In the genomic region with DNA sequence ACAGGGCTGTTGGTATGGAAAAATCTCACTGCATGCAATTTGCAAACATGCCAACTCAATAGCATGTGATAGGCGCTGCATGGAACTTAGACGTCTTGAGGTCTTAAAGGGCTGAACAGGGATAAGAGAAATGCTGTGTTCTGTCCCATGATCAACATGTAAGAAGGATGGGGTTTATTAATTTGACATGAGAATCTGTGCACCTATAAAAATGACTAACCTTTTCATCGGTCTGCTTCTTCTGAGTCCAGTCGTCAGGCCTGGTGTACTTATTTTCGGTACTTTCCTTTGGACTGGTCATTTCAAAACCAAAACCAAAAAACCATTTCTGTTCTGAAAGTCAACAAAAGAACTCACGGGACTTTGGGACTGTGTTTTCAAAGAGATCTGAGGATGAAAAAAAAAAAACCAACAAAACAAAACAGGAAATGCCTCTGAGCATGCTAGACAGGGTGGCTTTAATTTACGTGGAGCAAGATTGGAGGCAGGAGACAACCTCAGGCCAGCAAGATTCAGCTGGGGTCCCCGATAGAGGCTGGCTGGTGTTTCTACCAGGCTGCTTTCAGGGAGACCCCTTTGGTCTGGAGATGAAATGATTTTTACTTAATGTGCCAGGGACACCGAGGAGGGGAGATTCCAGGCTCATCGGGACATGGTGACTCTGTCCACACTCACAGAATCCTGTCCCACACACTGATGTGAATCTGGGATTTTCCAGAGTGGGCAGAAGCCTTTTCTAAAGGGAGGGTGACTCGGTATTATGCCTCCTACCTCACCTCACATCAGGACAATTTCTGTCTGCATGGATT, we compare ENCODE assay signal across 11 mouse cellular contexts. TPM values are rescaled to one million over a fixed set of nuclear protein-coding genes. Genes with fewer than 3 reads are reported as not detected.
DNase-seq lines count a peak whose midpoint lies in the region; ATAC-seq lines count a peak whose summit lies in the region.
"Had no signal": no experiment of that assay in that cellular context is flagged by ENCODE, and none has a peak within 500 bp of the region (broad histone marks: within the 10 kb centered on the region; RNA-seq: fewer than 3 reads in every experiment).

No protein-coding gene starts in this region.

- H3K4me2 ChIP-seq in heart, embryonic 15.5 days = peak overlapping the region; percentile 71
- H3K4me2 ChIP-seq in embryonic facial prominence, embryonic 13.5 days = peak overlapping the region; percentile 61
- peak overlapping the region; percentile 52; the same call in 1 of the 2 replicates for H3K4me2 ChIP-seq in limb, embryonic 11.5 days (ENCODE audit: low read depth, severe bottlenecking)
- peak overlapping the region; percentile 51 for H3K4me2 ChIP-seq in neural tube, embryonic 12.5 days (replicated peaks)

- no peaks in the 10 kb centered on the region for H3K9me3 ChIP-seq in heart, embryonic 15.5 days (replicated peaks)
- no peaks in the 10 kb centered on the region for H3K9me3 ChIP-seq in embryonic facial prominence, embryonic 13.5 days
- no peaks in the 10 kb centered on the region for H3K9me3 ChIP-seq in limb, embryonic 11.5 days (ENCODE audit: control insufficient read depth, low read length)
- no peaks in the 10 kb centered on the region for H3K9me3 ChIP-seq in neural tube, embryonic 12.5 days

- H3K4me3 ChIP-seq in heart, embryonic 15.5 days = peak overlapping the region; percentile 50
- H3K4me3 ChIP-seq in embryonic facial prominence, embryonic 13.5 days = peak overlapping the region; percentile 33
- H3K4me3 ChIP-seq in limb, embryonic 11.5 days (ENCODE audit: low read depth, low read length) = no peak overlapping the region
- H3K4me3 ChIP-seq in neural tube, embryonic 12.5 days = no peak overlapping the region

- no peak overlapping the region for H3K9ac ChIP-seq in heart, embryonic 15.5 days
- H3K9ac ChIP-seq in embryonic facial prominence, embryonic 13.5 days = no peak overlapping the region
- H3K9ac ChIP-seq in limb, embryonic 11.5 days (ENCODE audit: low read length) = no peak overlapping the region
- H3K9ac ChIP-seq in neural tube, embryonic 12.5 days = no peak overlapping the region

- no peak overlapping the region for H3K27ac ChIP-seq in heart, embryonic 15.5 days
- H3K27ac ChIP-seq in embryonic facial prominence, embryonic 13.5 days = no peak overlapping the region
- no peak overlapping the region for H3K27ac ChIP-seq in limb, embryonic 11.5 days (replicated peaks; ENCODE audit: low read depth, low read length)
- H3K27ac ChIP-seq in neural tube, embryonic 12.5 days = no peak overlapping the region

- peaks cover 6% of the 10 kb centered on the region; the same call in 1 of the 2 replicates for H3K4me1 ChIP-seq in heart, embryonic 15.5 days (replicated peaks)
- peaks cover 13% of the 10 kb centered on the region for H3K4me1 ChIP-seq in embryonic facial prominence, embryonic 13.5 days
- 0 out of 2 replicates have a peak, but pooled peaks cover 3% of the 10 kb centered on the region for H3K4me1 ChIP-seq in limb, embryonic 11.5 days (ENCODE audit: control insufficient read depth, insufficient read depth, low read length)
- peaks cover 12% of the 10 kb centered on the region for H3K4me1 ChIP-seq in neural tube, embryonic 12.5 days

- ATAC-seq in heart, embryonic 15.5 days (replicated peaks; ENCODE audit: insufficient number of reproducible peaks, insufficient read depth, low FRiP score, low read depth) = no peak
- ATAC-seq in embryonic facial prominence, embryonic 13.5 days (ENCODE audit: insufficient number of reproducible peaks, insufficient read depth, low FRiP score, low TSS enrichment, low read depth) = no peak
- ATAC-seq in limb, embryonic 11.5 days (ENCODE audit: insufficient number of reproducible peaks, low FRiP score, low TSS enrichment, low read depth) = no peak
- ATAC-seq in neural tube, embryonic 12.5 days (ENCODE audit: low FRiP score, low read depth) = 0 out of 2 replicates have a peak, but pooled peaks have one; percentile 5
- no peak for ATAC-seq in frontal cortex, adult (ENCODE audit: low TSS enrichment)

- DNase-seq in heart, adult 11 months = no peak
- peak; percentile 22 for DNase-seq in limb, embryonic 11.5 days (ENCODE audit: low spot score)
- DNase-seq in kidney, postnatal 4 days = no peak
- DNase-seq in left cerebral cortex, adult 8-10 months (ENCODE audit: low spot score in 2 of 2) = no peak

- H3K36me3 ChIP-seq in heart, embryonic 15.5 days = no peaks in the 10 kb centered on the region
- no peaks in the 10 kb centered on the region for H3K36me3 ChIP-seq in embryonic facial prominence, embryonic 13.5 days
- no peaks in the 10 kb centered on the region for H3K36me3 ChIP-seq in limb, embryonic 11.5 days (ENCODE audit: control insufficient read depth, insufficient read depth, low read length)
- no peaks in the 10 kb centered on the region for H3K36me3 ChIP-seq in neural tube, embryonic 12.5 days

- H3K27me3 ChIP-seq in heart, embryonic 15.5 days = peaks cover 23% of the 10 kb centered on the region
- peaks cover 34% of the 10 kb centered on the region for H3K27me3 ChIP-seq in embryonic facial prominence, embryonic 13.5 days
- peaks cover 10% of the 10 kb centered on the region; the same call in 1 of the 2 replicates for H3K27me3 ChIP-seq in limb, embryonic 11.5 days (ENCODE audit: control insufficient read depth, insufficient read depth, low read length)
- peaks cover 44% of the 10 kb centered on the region for H3K27me3 ChIP-seq in neural tube, embryonic 12.5 days (replicated peaks)

- 57% methylated on average over 11 of the region's 11 CpGs for WGBS in heart, embryonic 15.5 days
- WGBS in embryonic facial prominence, embryonic 13.5 days = 32% methylated on average over 11 of the region's 11 CpGs
- WGBS in limb, embryonic 11.5 days = 47% methylated on average over 11 of the region's 11 CpGs
- 28% methylated on average over 11 of the region's 11 CpGs for WGBS in neural tube, embryonic 12.5 days

RNA-seq across cellular contexts. Expression of gene Otx2, which starts 36.6 kb away (rescaled TPM):
- not detected in 2 replicates for polyA plus RNA-seq in heart, embryonic 15.5 days (2015; fragmentation: Nextera tagmentation; extraction: Ambion mirVana)
- polyA plus RNA-seq in embryonic facial prominence, embryonic 13.5 days (2015; fragmentation: Nextera tagmentation; extraction: Ambion mirVana) = 8.6 and 13.1 TPM in 2 replicates
- not detected in 2 replicates for polyA plus RNA-seq in limb, embryonic 11.5 days (2014; fragmentation: Nextera tagmentation; extraction: Ambion mirVana)
- polyA plus RNA-seq in neural tube, embryonic 12.5 days (2016; fragmentation: Nextera tagmentation; extraction: Ambion mirVana) = 0.09 TPM in 1 of 2 replicates, not detected in the other
- 1 to 10 TPM in 3 of 4 experiments, under 1 TPM in 1; 0.50 to 3.8 (median 1.9) TPM for total RNA-seq in left cerebral cortex, adult 8-10 months (2022)
- total RNA-seq: gastrocnemius, adult 18-20 months; MEL had no signal
- polyA plus RNA-seq: thymus, postnatal 0 days had no signal

Comparison
In these comparisons a context has a peak if more than half of its experiments do, and no peak if none do; other contexts are left out.
1. H3K4me3 ChIP-seq: peak in heart, embryonic 15.5 days (single experiment) and embryonic facial prominence, embryonic 13.5 days (single experiment); none in limb, embryonic 11.5 days (single experiment) and neural tube, embryonic 12.5 days (single experiment).
2. Peak in every context shown above with its lines, with median percentiles within 50 percentile points of each other: H3K4me2 ChIP-seq.